Mouse (Mus musculus): ENCODE measurements around the gene Mapk8ip1. TPM values are rescaled to one million over a fixed set of nuclear protein-coding genes. Genes with fewer than 3 reads are reported as not detected.

Gene Mapk8ip1
- total and polyA plus RNA-seq, 3 experiments: 0.05 to 0.22 TPM; not detected in 1

- DNase-seq (ENCODE audit: low spot score): no peak
- Histone ChIP-seq H3K9me3 (replicated peaks) (no peaks in the 10 kb centered on the region), H3K27me3 (ENCODE audit: insufficient read depth, low read length) (no peaks in the 10 kb centered on the region), H3K4me3 (ENCODE audit: low read depth, low read length) (no peak overlapping the region), H3K36me3 (replicated peaks) (peaks cover 43% of the 10 kb centered on the region), H3K4me1 (ENCODE audit: insufficient read depth, low read depth, low read length) (no peaks in the 10 kb centered on the region; the same call in 1 of the 2 replicates)
- TF ChIP-seq GATA2 (IDR thresholded peaks at IDR 0.05; ENCODE audit: borderline replicate concordance, low read depth, low read length): no peak
- ATAC-seq (ENCODE audit: extremely low read depth, insufficient number of reproducible peaks, low FRiP score, poor library complexity, severe bottlenecking): no peak
Observed at GRCm38 (mm10) chr2:92349589-92350425, 51.3 kb downstream of the Mapk8ip1 start.

GRCm38 (mm10) chr2:92347191-92347590, 53.9 kb downstream of the Mapk8ip1 start:
- TF ChIP-seq POLR2AphosphoS5 (IDR thresholded peaks at IDR 0.05; ENCODE audit: insufficient replicate concordance, low read depth, low read length) (no peak), TAL1 (conservative IDR thresholded peaks at IDR 0.05; ENCODE audit: low read depth, low read length) (no peak), GATA2 (IDR thresholded peaks at IDR 0.05; ENCODE audit: borderline replicate concordance, low read depth, low read length) (no peak), CTCF (IDR thresholded peaks at IDR 0.05; ENCODE audit: low read depth, low read length) (no peak), GATA1 (IDR thresholded peaks at IDR 0.05; ENCODE audit: borderline replicate concordance, low read length) (no peak)
- Histone ChIP-seq H3K4me1 (ENCODE audit: insufficient read depth, low read depth, low read length) (no peaks in the 10 kb centered on the region; the same call in 1 of the 2 replicates), H3K4me3 (ENCODE audit: low read depth, low read length) (no peak overlapping the region), H3K9me3 (replicated peaks) (no peaks in the 10 kb centered on the region), H3K27me3 (ENCODE audit: insufficient read depth, low read length) (no peaks in the 10 kb centered on the region), H3K36me3 (replicated peaks) (peaks cover 39% of the 10 kb centered on the region)
- no peak for ATAC-seq (ENCODE audit: extremely low read depth, insufficient number of reproducible peaks, low FRiP score, poor library complexity, severe bottlenecking)
- DNase-seq (ENCODE audit: low spot score): no peak

- DNase-seq (ENCODE audit: low spot score): no peak
- H3K4me1 ChIP-seq (ENCODE audit: insufficient read depth, low read depth, low read length): no peaks in the 10 kb centered on the region
- H3K36me3 ChIP-seq (replicated peaks): peaks cover 8% of the 10 kb centered on the region
- no peak for ATAC-seq (ENCODE audit: extremely low read depth, insufficient number of reproducible peaks, low FRiP score, poor library complexity, severe bottlenecking)
- H3K27me3 ChIP-seq (ENCODE audit: insufficient read depth, low read length): no peaks in the 10 kb centered on the region
- H3K9me3 ChIP-seq (replicated peaks): no peaks in the 10 kb centered on the region
- no peak for TF ChIP-seq CTCF (IDR thresholded peaks at IDR 0.05; ENCODE audit: low read depth, low read length)
- TF ChIP-seq POLR2AphosphoS5 (IDR thresholded peaks at IDR 0.05; ENCODE audit: insufficient replicate concordance, low read depth, low read length): no peak
- no peak for TF ChIP-seq GATA1 (IDR thresholded peaks at IDR 0.05; ENCODE audit: borderline replicate concordance, low read length)
- no peak for TF ChIP-seq GATA2 (IDR thresholded peaks at IDR 0.05; ENCODE audit: borderline replicate concordance, low read depth, low read length)
- TF ChIP-seq TAL1 (conservative IDR thresholded peaks at IDR 0.05; ENCODE audit: low read depth, low read length): no peak
- no peak overlapping the region for H3K4me3 ChIP-seq (ENCODE audit: low read depth, low read length)
Observed at GRCm38 (mm10) chr2:92342418-92342817, 58.6 kb downstream of the Mapk8ip1 start.

Other genes with a start within 250 kb of the Mapk8ip1 start
- gene Pex16, start 26.6 kb downstream of the Mapk8ip1 start, total RNA-seq (2014; fragmentation: Nextera tagmentation): 6.9 and 11.8 TPM in 2 replicates
- 13.3 and 14.9 TPM in 2 replicates for gene Pex16, start 26.6 kb downstream of the Mapk8ip1 start, total RNA-seq (2017)
- gene Pex16, start 26.6 kb downstream of the Mapk8ip1 start, polyA plus RNA-seq (2012): 20.6 and 22.0 TPM in 2 replicates
- gene Large2, start 26.4 kb downstream of the Mapk8ip1 start, total RNA-seq (2014; fragmentation: Nextera tagmentation): not detected in 2 replicates
- gene Large2, start 26.4 kb downstream of the Mapk8ip1 start, total RNA-seq (2017): 0.05 TPM in 1 of 2 replicates, not detected in the other
- gene Large2, start 26.4 kb downstream of the Mapk8ip1 start, polyA plus RNA-seq (2012): not detected in 2 replicates
- gene 1700029I15Rik, start 18.7 kb downstream of the Mapk8ip1 start, total RNA-seq (2014; fragmentation: Nextera tagmentation): 1.9 TPM in 1 of 2 replicates, not detected in the other
- 0.93 and 2.0 TPM in 2 replicates for gene 1700029I15Rik, start 18.7 kb downstream of the Mapk8ip1 start, total RNA-seq (2017)
- 0.55 and 0.67 TPM in 2 replicates for gene 1700029I15Rik, start 18.7 kb downstream of the Mapk8ip1 start, polyA plus RNA-seq (2012)
- 28.7 and 30.6 TPM in 2 replicates for gene Cry2, start 32.8 kb upstream of the Mapk8ip1 start, total RNA-seq (2014; fragmentation: Nextera tagmentation)
- gene Cry2, start 32.8 kb upstream of the Mapk8ip1 start, total RNA-seq (2017): 8.2 and 13.3 TPM in 2 replicates
- 15.8 and 18.0 TPM in 2 replicates for gene Cry2, start 32.8 kb upstream of the Mapk8ip1 start, polyA plus RNA-seq (2012)
- gene Slc35c1, start 59.3 kb upstream of the Mapk8ip1 start, total RNA-seq (2014; fragmentation: Nextera tagmentation): 40.5 and 43.2 TPM in 2 replicates
- 8.9 and 11.4 TPM in 2 replicates for gene Slc35c1, start 59.3 kb upstream of the Mapk8ip1 start, total RNA-seq (2017)
- gene Slc35c1, start 59.3 kb upstream of the Mapk8ip1 start, polyA plus RNA-seq (2012): 25.1 and 31.2 TPM in 2 replicates
- 2.3 and 3.4 TPM in 2 replicates for gene Chst1, start 198.4 kb upstream of the Mapk8ip1 start, total RNA-seq (2014; fragmentation: Nextera tagmentation)
- gene Chst1, start 198.4 kb upstream of the Mapk8ip1 start, total RNA-seq (2017): 4.4 and 4.5 TPM in 2 replicates
- gene Chst1, start 198.4 kb upstream of the Mapk8ip1 start, polyA plus RNA-seq (2012): 0.47 and 0.57 TPM in 2 replicates